Mouse (Mus musculus): ENCODE measurements around the gene Gmeb2.

DNA sequence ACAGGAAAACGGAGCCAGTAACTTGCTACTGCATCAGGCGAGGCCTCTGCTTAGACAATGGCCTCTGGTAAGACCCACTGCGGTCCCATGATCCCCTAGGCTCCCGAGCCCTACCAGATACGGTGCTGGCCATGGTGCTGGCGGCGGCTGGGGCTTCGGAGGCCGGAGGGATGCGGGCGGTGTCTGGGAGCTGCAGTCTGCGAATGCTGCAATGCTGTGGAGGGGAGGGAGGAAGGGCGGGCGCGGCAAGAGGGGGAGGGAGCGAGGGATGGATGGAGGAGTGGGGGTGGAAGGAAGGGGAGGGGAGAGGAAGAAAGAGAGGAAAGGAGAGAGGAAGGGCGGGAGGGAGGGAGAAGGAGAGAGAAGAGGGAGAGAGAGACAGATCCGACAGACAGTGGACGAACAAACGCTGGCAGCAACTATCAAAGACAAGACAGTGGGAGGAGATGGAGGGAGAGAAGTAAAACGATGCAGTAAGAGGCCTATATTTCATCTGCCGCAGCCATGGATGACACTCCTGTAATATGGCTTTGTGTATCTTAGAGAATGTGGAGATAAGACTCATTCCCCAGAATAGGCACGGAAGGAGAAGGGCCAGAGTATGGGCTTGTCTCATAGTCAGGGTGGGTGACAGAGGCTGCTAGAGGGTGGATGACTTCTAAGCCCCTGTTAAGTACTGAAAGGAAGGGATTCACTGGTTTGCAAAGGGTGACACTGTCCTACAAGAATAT lies 26.4 kb upstream of the Gmeb2 start, which contains the start of gene Stmn3:
- TF ChIP-seq POLR2A (IDR thresholded peaks at IDR 0.05; ENCODE audit: borderline replicate concordance, control insufficient read depth, low read depth, low read length) (no peak), CTCF (IDR thresholded peaks at IDR 0.05; ENCODE audit: control insufficient read depth, insufficient read depth, low read length) (no peak)
